Mouse (Mus musculus): Measurements from ENCODE around the gene Alpk1.

- TF ChIP-seq CTCF (IDR thresholded peaks at IDR 0.05; ENCODE audit: borderline replicate concordance, control insufficient read depth, extremely low read depth, insufficient read depth, low read length, poor library complexity) = no peak
- TF ChIP-seq POLR2A (IDR thresholded peaks at IDR 0.05; ENCODE audit: control insufficient read depth, extremely low read depth, insufficient read depth, low read length, poor library complexity) = no peak
These were observed 36.9 kb upstream of the Alpk1 start for GRCm38 (mm10) chr3:127817120-127817683.
